Mouse (Mus musculus): Measurements from ENCODE around the gene Nipa1. TPM values are rescaled to one million over a fixed set of nuclear protein-coding genes. Genes with fewer than 3 reads are reported as not detected.
"Not testable (repeated sequence)": the region's sequence is repeated elsewhere in the genome, so short reads cannot be mapped to it uniquely, and the experiment has no call there.

The Nipa1 gene
- 10 to 100 TPM; 56.1 to 63.1 (median 61.7) TPM for total RNA-seq (2022)

GRCm38 (mm10) chr7:56019930-56020253 lies at the start of gene Nipa1:
Gene Nipa1 (minus strand): TSS chr7:56019954.
- DNase-seq (ENCODE audit: low spot score in 2 of 2) = no peak

- no peak for DNase-seq (ENCODE audit: low spot score in 2 of 2)
Observed at GRCm38 (mm10) chr7:56066634-56067033, 46.9 kb upstream of the Nipa1 start.

GRCm38 (mm10) chr7:56066136-56066535 lies 46.4 kb upstream of the Nipa1 start:
- DNase-seq (ENCODE audit: low spot score in 2 of 2) = no peak

GRCm38 (mm10) chr7:56064876-56065275 lies 45.1 kb upstream of the Nipa1 start:
- DNase-seq (ENCODE audit: low spot score in 2 of 2) = no peak

GRCm38 (mm10) chr7:56055338-56055737 lies 35.6 kb upstream of the Nipa1 start:
- DNase-seq (ENCODE audit: low spot score in 2 of 2) = peak; percentile 22 to 50

GRCm38 (mm10) chr7:56052996-56053395 lies 33.2 kb upstream of the Nipa1 start:
- DNase-seq (ENCODE audit: low spot score in 2 of 2) = no peak

- no peak for DNase-seq (ENCODE audit: low spot score in 2 of 2)
Observed at GRCm38 (mm10) chr7:56050487-56050911, 30.7 kb upstream of the Nipa1 start.

GRCm38 (mm10) chr7:56049831-56050321 lies 30.1 kb upstream of the Nipa1 start, which contains the start of gene Herc2:
Gene Herc2 (plus strand): TSS chr7:56050196.
- peak; percentile 99 for DNase-seq (ENCODE audit: low spot score in 2 of 2)

GRCm38 (mm10) chr7:56047178-56047577 lies 27.4 kb upstream of the Nipa1 start:
- no peak for DNase-seq (ENCODE audit: low spot score in 2 of 2)

GRCm38 (mm10) chr7:56044267-56044629 lies 24.5 kb upstream of the Nipa1 start:
- DNase-seq (ENCODE audit: low spot score in 2 of 2) = no peak

GRCm38 (mm10) chr7:56043577-56044266 lies 24.0 kb upstream of the Nipa1 start:
- DNase-seq (ENCODE audit: low spot score in 2 of 2) = no peak

GRCm38 (mm10) chr7:56042353-56042752 lies 22.6 kb upstream of the Nipa1 start:
- DNase-seq (ENCODE audit: low spot score in 2 of 2) = peak; percentile 64 to 84

- DNase-seq (ENCODE audit: low spot score in 2 of 2) = no peak
Observed at GRCm38 (mm10) chr7:56023586-56023985, 3.8 kb upstream of the Nipa1 start.

GRCm38 (mm10) chr7:56018972-56019929 lies 503 bp downstream of the Nipa1 start:
- peak; percentile 35 to 58 for DNase-seq (ENCODE audit: low spot score in 2 of 2)

GRCm38 (mm10) chr7:56018446-56018971 lies 1.2 kb downstream of the Nipa1 start:
- no peak for DNase-seq (ENCODE audit: low spot score in 2 of 2)

- DNase-seq (ENCODE audit: low spot score in 2 of 2) = no peak
Observed at GRCm38 (mm10) chr7:56017761-56018160, 2.0 kb downstream of the Nipa1 start.

- no peak for DNase-seq (ENCODE audit: low spot score in 2 of 2)
Observed at GRCm38 (mm10) chr7:56015837-56016236, 3.9 kb downstream of the Nipa1 start.

GRCm38 (mm10) chr7:56015172-56015571 lies 4.6 kb downstream of the Nipa1 start:
- DNase-seq (ENCODE audit: low spot score in 2 of 2) = no peak

- not testable (repeated sequence) for DNase-seq (ENCODE audit: low spot score in 2 of 2)
Observed at GRCm38 (mm10) chr7:56014002-56014702, 5.6 kb downstream of the Nipa1 start.

GRCm38 (mm10) chr7:56013261-56014001 lies 6.3 kb downstream of the Nipa1 start:
- no peak for DNase-seq (ENCODE audit: low spot score in 2 of 2)

- DNase-seq (ENCODE audit: low spot score in 2 of 2) = no peak
Observed at GRCm38 (mm10) chr7:56011018-56011333, 8.8 kb downstream of the Nipa1 start.

Measured in layer of hippocampus, adult 8-10 months (tissue).